Mouse (Mus musculus) erythroblast, embryonic 14.5 days (primary cell): ENCODE measurements around the gene Olfr1362. TPM values are rescaled to one million over a fixed set of nuclear protein-coding genes. Genes with fewer than 3 reads are reported as not detected.

ENCODE experiments used
- H3K27me3 ChIP-seq: 2 replicates; pipeline ENCODE4 v1.6.1; 2012; ENCODE audit warnings: inconsistent platforms; ENCODE audit not compliant: control insufficient read depth
- H3K36me3 ChIP-seq: 2 replicates; pipeline ENCODE4 v1.6.1; 2012; ENCODE audit warnings: mild to moderate bottlenecking, inconsistent platforms; ENCODE audit not compliant: control insufficient read depth
- H3K4me1 ChIP-seq: 2 replicates; pipeline ENCODE4 v1.6.1; 2012; ENCODE audit warnings: inconsistent platforms; ENCODE audit not compliant: control insufficient read depth
- H3K4me3 ChIP-seq: replicated peaks from 2 replicates; pipeline ENCODE3; 2012; ENCODE audit warnings: moderate library complexity, mild to moderate bottlenecking, inconsistent platforms
- H3K9me3 ChIP-seq: 2 replicates; pipeline ENCODE4 v1.6.1; 2012; ENCODE audit warnings: low read length, inconsistent platforms, mixed read lengths; ENCODE audit not compliant: control insufficient read depth
- GATA1 ChIP-seq: IDR thresholded peaks from 2 replicates; pipeline ENCODE4 v1.6.1; 2012; ENCODE audit warnings: low read length, inconsistent platforms, mixed read lengths
- TAL1 ChIP-seq: IDR thresholded peaks from 3 replicates; pipeline ENCODE4 v1.6.1; 2012; ENCODE audit warnings: low read length, inconsistent platforms, mixed read lengths
- polyA plus RNA-seq: library from polyadenylated mRNA; stranded (reverse); fragments of >175 nt; gene quantifications from 2 replicates; pipeline ENCODE4 v1.2.3, GENCODE M21; 2012

The Olfr1362 gene
- not detected in 2 replicates for polyA plus RNA-seq

DNA sequence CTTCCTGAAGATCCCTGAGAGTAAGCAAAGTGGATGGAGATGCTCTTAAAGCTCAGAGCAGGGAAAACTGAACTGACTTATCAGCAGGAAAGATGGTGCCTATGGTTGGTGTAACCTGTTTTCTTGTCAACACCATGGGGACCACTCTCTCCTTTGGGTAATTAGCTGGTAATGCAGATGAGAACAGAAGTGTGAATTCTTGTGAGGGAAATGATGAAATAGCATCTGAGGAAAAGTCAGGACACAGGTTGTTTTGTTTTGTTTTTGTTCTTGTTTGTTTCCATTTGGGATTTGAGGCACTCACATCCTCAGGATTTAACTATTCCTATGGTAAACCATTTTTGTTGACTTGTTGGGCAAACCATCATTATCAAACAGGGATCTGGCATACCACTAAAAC is at the start of gene Olfr1362:
Olfr1362 (minus strand) TSS at position 101 of the 400 bp plus-strand sequence.
- H3K36me3 ChIP-seq, result no peaks in the 10 kb centered on the region
- no peak for TF ChIP-seq TAL1
- TF ChIP-seq GATA1, result no peak

DNA sequence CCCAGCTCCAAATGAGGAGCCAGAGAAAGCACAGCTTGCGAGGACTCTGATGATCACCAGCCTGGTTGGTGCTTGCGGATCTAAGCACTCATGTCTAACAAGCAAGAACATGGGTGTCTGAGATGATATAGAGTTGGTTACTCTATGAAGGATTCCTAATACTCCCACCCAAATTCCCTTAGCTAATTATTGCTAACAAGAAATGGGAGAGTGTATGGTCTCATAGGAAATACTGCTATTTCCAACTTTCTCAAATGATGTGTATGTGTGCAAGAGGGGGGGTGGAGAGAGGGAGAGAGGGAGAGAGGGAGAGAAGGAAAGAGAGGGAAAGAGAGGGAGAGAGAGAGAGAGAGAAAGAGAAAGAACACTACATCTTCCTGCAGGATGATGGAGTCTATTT is 49.5 kb upstream of the Olfr1362 start, which contains the start of gene Olfr1361:
Olfr1361 (minus strand) TSS at position 101 of the 400 bp plus-strand sequence.
- TF ChIP-seq TAL1, result no peak
- TF ChIP-seq GATA1, result no peak
- H3K36me3 ChIP-seq, result no peaks in the 10 kb centered on the region
- no peak within 1 kb of the TSS for H3K4me3 ChIP-seq
- no peaks in the 10 kb centered on the region for H3K27me3 ChIP-seq
- H3K9me3 ChIP-seq, result no peaks in the 10 kb centered on the region
- no peaks in the 10 kb centered on the region for H3K4me1 ChIP-seq

More for the DNA sequence above, at the start of gene Olfr1362:
- Histone ChIP-seq H3K27me3 (no peaks in the 10 kb centered on the region), H3K4me1 (no peaks in the 10 kb centered on the region), H3K4me3 (no peak within 1 kb of the TSS), H3K9me3 (no peaks in the 10 kb centered on the region)

DNA sequence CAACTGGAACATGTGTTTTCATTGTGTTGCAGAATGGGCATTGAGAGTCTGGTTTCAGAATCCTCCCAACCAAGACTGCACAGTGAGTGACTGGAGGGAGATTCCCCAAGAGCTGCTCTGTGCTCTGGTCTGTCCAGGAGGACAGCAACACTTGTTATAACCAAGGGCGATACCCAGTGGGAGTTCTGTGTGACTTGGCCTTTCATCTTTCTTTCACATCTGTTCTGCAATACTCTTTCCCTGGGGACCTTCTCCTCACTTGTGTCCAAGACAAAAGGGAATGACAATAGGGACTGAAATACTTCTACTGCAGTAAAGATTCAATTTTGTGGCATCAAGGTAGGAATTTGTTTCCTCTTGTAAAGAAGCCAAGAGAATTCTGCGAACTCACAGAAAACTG is 28.6 kb upstream of the Olfr1362 start, which contains the start of gene Olfr11:
Olfr11 (minus strand) TSS at position 101 of the 400 bp plus-strand sequence.
- H3K9me3 ChIP-seq, result no peaks in the 10 kb centered on the region
- H3K4me3 ChIP-seq, result no peak within 1 kb of the TSS
- no peaks in the 10 kb centered on the region for H3K27me3 ChIP-seq
- no peaks in the 10 kb centered on the region for H3K36me3 ChIP-seq
- H3K4me1 ChIP-seq, result no peaks in the 10 kb centered on the region
- TF ChIP-seq TAL1 (no peak), GATA1 (no peak)

DNA sequence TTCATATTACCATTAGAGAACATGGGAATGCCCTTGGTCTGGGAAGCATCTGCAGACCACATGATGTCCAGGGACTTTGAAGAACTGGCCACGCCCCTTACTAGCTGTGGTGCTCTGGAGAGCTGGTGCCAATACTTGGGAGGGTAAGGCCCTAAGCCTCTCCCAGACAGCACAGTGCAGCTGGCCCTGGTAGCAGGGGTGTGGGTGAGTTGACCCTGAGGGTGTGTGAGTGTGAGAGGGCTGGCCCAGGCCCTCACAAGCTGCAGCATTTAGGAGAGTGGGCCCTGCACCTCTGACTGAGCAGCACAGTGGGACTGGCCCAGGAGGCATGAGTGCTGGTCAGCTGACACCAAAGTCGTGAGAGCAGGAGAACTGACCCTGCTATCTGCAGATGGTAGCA is 22.2 kb downstream of the Olfr1362 start:
- no peaks in the 10 kb centered on the region for H3K36me3 ChIP-seq
- H3K4me1 ChIP-seq, result no peaks in the 10 kb centered on the region
- H3K4me3 ChIP-seq, result no peak overlapping the region
- H3K9me3 ChIP-seq, result no peaks in the 10 kb centered on the region
- TF ChIP-seq GATA1 (no peak), TAL1 (no peak)
- H3K27me3 ChIP-seq, result no peaks in the 10 kb centered on the region

DNA sequence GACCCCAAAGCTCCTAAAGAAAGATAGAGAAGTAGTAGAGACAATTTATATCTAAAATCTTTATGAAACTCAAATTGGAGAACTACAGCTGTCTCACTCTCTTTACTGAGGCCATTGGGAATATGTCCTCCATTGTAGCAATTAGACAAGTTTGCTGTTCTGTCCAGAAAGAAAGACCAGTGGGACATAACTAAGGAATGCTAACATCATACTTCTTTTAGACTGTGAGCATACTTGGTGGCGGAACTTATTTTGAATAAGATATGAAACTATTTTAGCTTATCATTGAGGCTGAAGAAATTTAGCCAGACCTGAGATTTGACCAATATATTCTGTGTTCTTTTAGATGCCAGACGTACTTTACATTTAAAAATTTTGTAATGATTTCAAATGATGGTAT is 32.2 kb downstream of the Olfr1362 start, which contains the start of gene Olfr1364:
Olfr1364 (minus strand) TSS at position 101 of the 400 bp plus-strand sequence.
- Histone ChIP-seq H3K4me3 (no peak within 1 kb of the TSS), H3K9me3 (no peaks in the 10 kb centered on the region), H3K4me1 (no peaks in the 10 kb centered on the region), H3K27me3 (no peaks in the 10 kb centered on the region), H3K36me3 (no peaks in the 10 kb centered on the region)
- TF ChIP-seq TAL1 (no peak), GATA1 (no peak)

Other genes with a start within 250 kb of the Olfr1362 start
- gene Zkscan3, start 211.3 kb downstream of the Olfr1362 start, polyA plus RNA-seq, result 0.69 and 0.93 TPM in 2 replicates
- gene Pgbd1, start 173.0 kb downstream of the Olfr1362 start, polyA plus RNA-seq, result 0.04 and 0.05 TPM in 2 replicates
- gene Zscan26, start 160.3 kb downstream of the Olfr1362 start, polyA plus RNA-seq, result 0.08 and 0.09 TPM in 2 replicates
- gene Nkapl, start 145.5 kb downstream of the Olfr1362 start, polyA plus RNA-seq, result 0.37 and 0.41 TPM in 2 replicates
- gene Zkscan4, start 135.1 kb downstream of the Olfr1362 start, polyA plus RNA-seq, result 0.01 TPM in 1 of 2 replicates, not detected in the other
- not detected in 2 replicates for gene Gm10065, start 134.6 kb downstream of the Olfr1362 start, polyA plus RNA-seq
- gene AK157302, start 118.8 kb downstream of the Olfr1362 start, polyA plus RNA-seq, result 0.05 and 0.06 TPM in 2 replicates
- gene Gm11273, start 112.6 kb downstream of the Olfr1362 start, polyA plus RNA-seq, result 3.7 and 5.8 TPM in 2 replicates
- gene Zkscan8, start 82.9 kb downstream of the Olfr1362 start, polyA plus RNA-seq, result 0.01 and 0.14 TPM in 2 replicates
- gene Olfr1366, start 71.2 kb downstream of the Olfr1362 start, polyA plus RNA-seq, result not detected in 2 replicates
- gene Olfr1535, start 54.1 kb downstream of the Olfr1362 start, polyA plus RNA-seq, result not detected in 2 replicates
- gene Olfr1364, start 32.3 kb downstream of the Olfr1362 start, polyA plus RNA-seq, result not detected in 2 replicates
- 0.04 TPM in 1 of 2 replicates, not detected in the other for gene Olfr11, start 28.5 kb upstream of the Olfr1362 start, polyA plus RNA-seq
- gene Olfr1361, start 49.4 kb upstream of the Olfr1362 start, polyA plus RNA-seq, result not detected in 2 replicates
- not detected in 2 replicates for gene Olfr1360, start 63.4 kb upstream of the Olfr1362 start, polyA plus RNA-seq
- gene Olfr1359, start 84.1 kb upstream of the Olfr1362 start, polyA plus RNA-seq, result not detected in 2 replicates
- gene Hist1h2bl, start 102.1 kb upstream of the Olfr1362 start, polyA plus RNA-seq, result 2.0 and 7.9 TPM in 2 replicates
- gene Hist1h2ai, start 102.4 kb upstream of the Olfr1362 start, polyA plus RNA-seq, result 28.0 and 37.9 TPM in 2 replicates
- gene Hist1h3h, start 103.6 kb upstream of the Olfr1362 start, polyA plus RNA-seq, result 27.8 and 67.4 TPM in 2 replicates
- 1.8 and 3.9 TPM in 2 replicates for gene Hist1h2bm, start 108.0 kb upstream of the Olfr1362 start, polyA plus RNA-seq
- 1.3 and 2.7 TPM in 2 replicates for gene Hist1h4j, start 121.0 kb upstream of the Olfr1362 start, polyA plus RNA-seq
- gene Hist1h4k, start 136.5 kb upstream of the Olfr1362 start, polyA plus RNA-seq, result 23.3 and 64.1 TPM in 2 replicates
- gene Hist1h2ak, start 139.8 kb upstream of the Olfr1362 start, polyA plus RNA-seq, result 57.8 and 123 TPM in 2 replicates
- 2.7 and 5.2 TPM in 2 replicates for gene Hist1h2bn, start 140.1 kb upstream of the Olfr1362 start, polyA plus RNA-seq
- 2.6 and 5.0 TPM in 2 replicates for gene Hist1h1b, start 166.6 kb upstream of the Olfr1362 start, polyA plus RNA-seq
- gene Hist1h3i, start 169.3 kb upstream of the Olfr1362 start, polyA plus RNA-seq, result 16.8 and 41.5 TPM in 2 replicates
- 15.8 and 41.3 TPM in 2 replicates for gene Hist1h2an, start 173.2 kb upstream of the Olfr1362 start, polyA plus RNA-seq
- 2.2 and 5.1 TPM in 2 replicates for gene Hist1h2bp, start 173.4 kb upstream of the Olfr1362 start, polyA plus RNA-seq
- 12.6 and 20.2 TPM in 2 replicates for gene Hist1h2bq, start 196.2 kb upstream of the Olfr1362 start, polyA plus RNA-seq
- gene Hist1h2ao, start 196.4 kb upstream of the Olfr1362 start, polyA plus RNA-seq, result 4,119 and 4,310 TPM in 2 replicates
- gene Hist1h4m, start 197.7 kb upstream of the Olfr1362 start, polyA plus RNA-seq, result 26.4 and 43.3 TPM in 2 replicates
- 0.78 and 5.7 TPM in 2 replicates for gene Hist1h4n, start 218.2 kb upstream of the Olfr1362 start, polyA plus RNA-seq
- gene Hist1h2ap, start 219.5 kb upstream of the Olfr1362 start, polyA plus RNA-seq, result 9,149 and 11,620 TPM in 2 replicates
- gene Hist1h2br, start 219.7 kb upstream of the Olfr1362 start, polyA plus RNA-seq, result 12.4 and 21.9 TPM in 2 replicates